Mouse (Mus musculus): ENCODE measurements around the gene Tyrobp. TPM values are rescaled to one million over a fixed set of nuclear protein-coding genes. Genes with fewer than 3 reads are reported as not detected.

Gene Tyrobp
- polyA plus RNA-seq, 1 experiment from 2014 or later, result 9.0 TPM

- H3K4me3 ChIP-seq, result no peak overlapping the region
- 62% methylated on average over 10 of the region's 10 CpGs for WGBS
- H3K27me3 ChIP-seq (ENCODE audit: insufficient read depth, poor library complexity, severe bottlenecking), result peaks cover 49% of the 10 kb centered on the region
- peaks cover 2% of the 10 kb centered on the region; the same call in 1 of the 2 replicates for H3K4me1 ChIP-seq
- no peaks in the 10 kb centered on the region for H3K36me3 ChIP-seq
- H3K27ac ChIP-seq, result no peak overlapping the region
- H3K9me3 ChIP-seq, result no peaks in the 10 kb centered on the region
- DNase-seq (ENCODE audit: low spot score), result no peak
These were observed 21.1 kb downstream of the Tyrobp start for GRCm38 (mm10) chr7:30434701-30435100.

- Histone ChIP-seq H3K4me3 (no peak overlapping the region), H3K27me3 (ENCODE audit: insufficient read depth, poor library complexity, severe bottlenecking) (peaks cover 53% of the 10 kb centered on the region), H3K36me3 (no peaks in the 10 kb centered on the region), H3K27ac (no peak overlapping the region), H3K9me3 (no peaks in the 10 kb centered on the region), H3K4me1 (peaks cover 2% of the 10 kb centered on the region; the same call in 1 of the 2 replicates)
- DNase-seq (ENCODE audit: low spot score), result no peak
- 40% methylated on average over 9 of the region's 9 CpGs for WGBS
These were observed 21.6 kb downstream of the Tyrobp start for GRCm38 (mm10) chr7:30435156-30435555.

GRCm38 (mm10) chr7:30436879-30437278 is 23.3 kb downstream of the Tyrobp start:
- Histone ChIP-seq H3K4me1 (0 out of 2 replicates have a peak, but pooled peaks cover 2% of the 10 kb centered on the region), H3K4me3 (no peak overlapping the region), H3K27me3 (ENCODE audit: insufficient read depth, poor library complexity, severe bottlenecking) (peaks cover 64% of the 10 kb centered on the region), H3K9me3 (no peaks in the 10 kb centered on the region), H3K36me3 (no peaks in the 10 kb centered on the region), H3K27ac (no peak overlapping the region)
- WGBS, result 14% methylated on average over 10 of the region's 10 CpGs
- no peak for DNase-seq (ENCODE audit: low spot score)

- 71% methylated on average over 13 of the region's 13 CpGs for WGBS
- DNase-seq (ENCODE audit: low spot score), result no peak
- peaks cover 10% of the 10 kb centered on the region for H3K4me1 ChIP-seq
- peaks cover 91% of the 10 kb centered on the region for H3K27me3 ChIP-seq (ENCODE audit: insufficient read depth, poor library complexity, severe bottlenecking)
- no peak overlapping the region for H3K27ac ChIP-seq
- H3K4me3 ChIP-seq, result no peak overlapping the region
- H3K36me3 ChIP-seq, result no peaks in the 10 kb centered on the region
- H3K9me3 ChIP-seq, result no peaks in the 10 kb centered on the region
These were observed 26.2 kb downstream of the Tyrobp start for GRCm38 (mm10) chr7:30439734-30440133.

- no peak for DNase-seq (ENCODE audit: low spot score)
- Histone ChIP-seq H3K36me3 (no peaks in the 10 kb centered on the region), H3K4me1 (peaks cover 20% of the 10 kb centered on the region), H3K9me3 (no peaks in the 10 kb centered on the region), H3K4me3 (no peak overlapping the region), H3K27me3 (ENCODE audit: insufficient read depth, poor library complexity, severe bottlenecking) (peaks cover 91% of the 10 kb centered on the region), H3K27ac (no peak overlapping the region)
- WGBS, result 33% methylated on average over 2 of the region's 5 CpGs
These were observed 27.1 kb downstream of the Tyrobp start for GRCm38 (mm10) chr7:30440697-30441096.

- Histone ChIP-seq H3K4me3 (peak overlapping the region; percentile 79; the same call in 1 of the 2 replicates), H3K27ac (no peak overlapping the region), H3K27me3 (ENCODE audit: insufficient read depth, poor library complexity, severe bottlenecking) (peaks cover 87% of the 10 kb centered on the region), H3K9me3 (peaks cover 3% of the 10 kb centered on the region; the same call in 1 of the 2 replicates), H3K36me3 (no peaks in the 10 kb centered on the region), H3K4me1 (peaks cover 19% of the 10 kb centered on the region)
- DNase-seq (ENCODE audit: low spot score), result no peak
- 23% methylated on average over 9 of the region's 9 CpGs for WGBS
These were observed 30.1 kb downstream of the Tyrobp start for GRCm38 (mm10) chr7:30443696-30444095.

- Histone ChIP-seq H3K36me3 (no peaks in the 10 kb centered on the region), H3K4me1 (peaks cover 19% of the 10 kb centered on the region), H3K27ac (peak overlapping the region; percentile 83; the same call in 1 of the 2 replicates), H3K4me3 (peak overlapping the region; percentile 79), H3K27me3 (ENCODE audit: insufficient read depth, poor library complexity, severe bottlenecking) (peaks cover 80% of the 10 kb centered on the region), H3K9me3 (peaks cover 3% of the 10 kb centered on the region; the same call in 1 of the 2 replicates)
- no peak for DNase-seq (ENCODE audit: low spot score)
- 1% methylated on average over 38 of the region's 38 CpGs for WGBS
These were observed 30.8 kb downstream of the Tyrobp start for GRCm38 (mm10) chr7:30444154-30444970.

GRCm38 (mm10) chr7:30444971-30445751 is 31.6 kb downstream of the Tyrobp start, which contains the start of gene Aplp1:
Aplp1 (minus strand) TSS chr7:30445535.
- Histone ChIP-seq H3K36me3 (no peaks in the 10 kb centered on the region), H3K4me1 (peaks cover 19% of the 10 kb centered on the region), H3K27ac (peak within 1 kb of the TSS; percentile 83), H3K4me3 (peak within 1 kb of the TSS; percentile 79), H3K27me3 (ENCODE audit: insufficient read depth, poor library complexity, severe bottlenecking) (peaks cover 80% of the 10 kb centered on the region), H3K9me3 (peaks cover 3% of the 10 kb centered on the region; the same call in 1 of the 2 replicates)
- WGBS, result under 1% methylated on average over 61 of the region's 72 CpGs
- DNase-seq (ENCODE audit: low spot score), result no peak

- peaks cover 3% of the 10 kb centered on the region; the same call in 1 of the 2 replicates for H3K9me3 ChIP-seq
- no peak overlapping the region for H3K4me3 ChIP-seq
- no peak for DNase-seq (ENCODE audit: low spot score)
- peaks cover 10% of the 10 kb centered on the region; the same call in 1 of the 2 replicates for H3K4me1 ChIP-seq
- H3K36me3 ChIP-seq, result no peaks in the 10 kb centered on the region
- no peak overlapping the region for H3K27ac ChIP-seq
- 72% methylated on average over 7 of the region's 7 CpGs for WGBS
- peaks cover 85% of the 10 kb centered on the region for H3K27me3 ChIP-seq (ENCODE audit: insufficient read depth, poor library complexity, severe bottlenecking)
These were observed 36.7 kb downstream of the Tyrobp start for GRCm38 (mm10) chr7:30450241-30450640.

- Histone ChIP-seq H3K27me3 (ENCODE audit: insufficient read depth, poor library complexity, severe bottlenecking) (peaks cover 91% of the 10 kb centered on the region), H3K36me3 (no peaks in the 10 kb centered on the region), H3K4me1 (peaks cover 18% of the 10 kb centered on the region), H3K4me3 (0 out of 2 replicates have a peak overlapping the region, but pooled peaks have one; percentile 37), H3K9me3 (no peaks in the 10 kb centered on the region), H3K27ac (no peak overlapping the region)
- no peak for DNase-seq (ENCODE audit: low spot score)
- 20% methylated on average over 25 of the region's 25 CpGs for WGBS
These were observed 39.8 kb downstream of the Tyrobp start for GRCm38 (mm10) chr7:30453327-30453726.

GRCm38 (mm10) chr7:30453766-30454165 is 40.2 kb downstream of the Tyrobp start:
- no peak for DNase-seq (ENCODE audit: low spot score)
- no peak overlapping the region for H3K27ac ChIP-seq
- H3K9me3 ChIP-seq, result no peaks in the 10 kb centered on the region
- H3K4me1 ChIP-seq, result peaks cover 18% of the 10 kb centered on the region
- no peaks in the 10 kb centered on the region for H3K36me3 ChIP-seq
- WGBS, result 1% methylated on average over 25 of the region's 25 CpGs
- H3K4me3 ChIP-seq, result peak overlapping the region; percentile 37; the same call in 1 of the 2 replicates
- H3K27me3 ChIP-seq (ENCODE audit: insufficient read depth, poor library complexity, severe bottlenecking), result peaks cover 93% of the 10 kb centered on the region

GRCm38 (mm10) chr7:30454259-30454658 is 40.7 kb downstream of the Tyrobp start:
- WGBS, result 13% methylated on average over 6 of the region's 6 CpGs
- Histone ChIP-seq H3K27me3 (ENCODE audit: insufficient read depth, poor library complexity, severe bottlenecking) (peaks cover 98% of the 10 kb centered on the region), H3K36me3 (no peaks in the 10 kb centered on the region), H3K4me1 (peaks cover 18% of the 10 kb centered on the region), H3K27ac (no peak overlapping the region), H3K4me3 (peak overlapping the region; percentile 37; the same call in 1 of the 2 replicates), H3K9me3 (no peaks in the 10 kb centered on the region)
- DNase-seq (ENCODE audit: low spot score), result no peak
